Mouse (Mus musculus) retina, postnatal 7 days (tissue): ENCODE data around the gene Pcdh8.

Experiments used
- DNase-seq: peaks from one replicate; pipeline ENCODE4 v3.0.0-alpha.2; 2012; ENCODE audit warnings: low read depth, low spot score

The Pcdh8 gene

DNA sequence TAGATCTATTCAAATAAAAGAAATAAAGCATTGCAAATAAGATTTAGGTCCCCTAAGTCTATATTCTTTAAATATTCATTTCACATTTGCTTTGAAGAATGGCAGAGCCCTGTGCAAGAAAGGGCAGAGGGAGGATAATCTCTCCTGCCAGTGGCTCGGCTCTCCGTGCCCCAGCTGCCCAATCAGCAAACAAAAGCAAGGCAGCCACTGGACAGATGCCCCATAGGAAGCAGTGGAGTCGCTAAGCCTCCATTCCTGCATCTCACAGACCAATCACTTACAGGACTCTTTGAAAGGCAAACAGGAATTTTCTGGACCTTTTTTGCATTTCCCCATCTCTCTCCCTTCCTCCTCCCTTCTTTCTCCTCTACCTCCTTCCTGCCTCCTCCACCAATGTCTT is 17.0 kb downstream of the Pcdh8 start:
- DNase-seq: no peak

DNA sequence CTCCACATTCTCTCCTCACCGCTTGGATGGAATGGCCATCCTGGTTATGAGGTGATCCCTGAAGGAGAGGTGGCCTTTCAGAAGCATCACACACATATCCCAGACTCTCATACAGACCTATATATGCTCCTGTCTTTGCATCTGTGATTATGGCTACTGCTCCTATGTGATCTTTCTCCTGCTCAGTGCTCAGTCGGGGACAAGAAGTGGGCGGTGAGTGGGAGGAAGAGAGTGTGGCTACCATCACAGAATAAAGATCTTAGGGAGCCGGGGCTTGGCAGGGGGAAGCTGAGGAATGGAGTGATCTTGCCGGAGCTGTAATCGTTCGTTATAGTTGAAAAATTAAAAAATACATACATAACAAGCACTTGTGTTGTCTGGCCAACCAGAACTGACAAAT is 17.4 kb downstream of the Pcdh8 start:
- no peak for DNase-seq

GRCm38 (mm10) chr14:79740515-79740914 is 30.6 kb downstream of the Pcdh8 start:
- no peak for DNase-seq

GRCm38 (mm10) chr14:79738441-79738840 is 32.7 kb downstream of the Pcdh8 start:
- DNase-seq: no peak

DNA sequence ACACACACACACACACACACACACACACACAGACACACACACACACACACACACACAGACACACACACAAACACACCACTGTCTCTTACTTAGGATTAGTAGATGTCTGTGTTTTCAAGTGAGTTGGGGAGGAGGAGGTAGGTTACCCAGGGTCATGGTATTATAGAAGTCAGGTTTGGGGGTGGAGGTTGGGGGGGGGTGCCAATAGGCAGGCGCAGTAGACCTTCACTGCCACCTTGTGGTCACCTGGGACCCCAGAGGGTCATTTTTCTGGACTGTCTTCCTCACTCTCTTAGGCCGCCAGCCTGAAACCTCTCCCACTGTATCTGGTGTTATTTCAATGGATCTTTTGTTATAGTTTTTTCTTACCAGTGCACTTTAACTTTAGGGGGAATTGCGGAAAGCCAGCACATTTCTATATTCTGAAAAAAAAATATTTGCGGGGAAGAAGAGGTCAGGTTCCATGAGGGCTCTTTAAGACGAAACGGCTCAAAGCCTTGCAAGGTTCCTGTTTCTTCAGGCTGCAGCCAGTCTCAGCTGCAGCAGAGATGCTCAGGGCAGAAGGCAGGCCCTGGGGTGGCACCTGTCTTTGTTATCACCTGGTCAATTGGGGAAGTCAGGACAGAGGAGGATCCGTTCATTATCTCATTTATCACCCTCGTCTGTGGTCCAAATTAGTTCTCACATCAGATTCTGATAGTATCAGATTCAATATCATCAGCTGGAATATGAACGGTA is 33.3 kb downstream of the Pcdh8 start:
- DNase-seq: peak; percentile 14

DNA sequence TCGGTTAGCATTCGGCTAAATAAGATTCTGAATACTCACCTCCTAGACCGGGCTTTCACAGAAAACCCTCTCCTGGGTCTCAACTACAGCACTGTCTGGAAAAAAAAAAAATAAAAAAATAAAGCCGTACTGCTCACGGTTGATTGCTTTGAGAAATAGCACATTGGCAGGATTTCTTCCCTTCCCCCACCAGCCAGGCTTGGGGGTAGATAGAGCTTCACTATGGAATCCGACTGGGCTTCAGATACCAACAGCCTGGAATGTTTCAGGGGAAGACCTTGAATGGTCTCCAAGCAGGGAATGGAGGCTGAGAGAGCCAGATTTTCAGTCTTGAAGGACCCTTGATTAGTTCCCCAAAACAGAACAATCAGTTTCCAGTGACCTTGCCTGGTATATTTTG is 34.3 kb downstream of the Pcdh8 start:
- DNase-seq: no peak

GRCm38 (mm10) chr14:79733501-79733900 is 37.6 kb downstream of the Pcdh8 start:
- no peak for DNase-seq

- no peak for DNase-seq
Measured at GRCm38 (mm10) chr14:79728811-79729210, 42.3 kb downstream of the Pcdh8 start.

GRCm38 (mm10) chr14:79724002-79724681 is 47.0 kb downstream of the Pcdh8 start:
- no peak for DNase-seq

- DNase-seq: no peak
Measured at GRCm38 (mm10) chr14:79722228-79722627, 48.9 kb downstream of the Pcdh8 start.
